14 mouse cellular contexts compared by ENCODE assay signal in the genomic region with DNA sequence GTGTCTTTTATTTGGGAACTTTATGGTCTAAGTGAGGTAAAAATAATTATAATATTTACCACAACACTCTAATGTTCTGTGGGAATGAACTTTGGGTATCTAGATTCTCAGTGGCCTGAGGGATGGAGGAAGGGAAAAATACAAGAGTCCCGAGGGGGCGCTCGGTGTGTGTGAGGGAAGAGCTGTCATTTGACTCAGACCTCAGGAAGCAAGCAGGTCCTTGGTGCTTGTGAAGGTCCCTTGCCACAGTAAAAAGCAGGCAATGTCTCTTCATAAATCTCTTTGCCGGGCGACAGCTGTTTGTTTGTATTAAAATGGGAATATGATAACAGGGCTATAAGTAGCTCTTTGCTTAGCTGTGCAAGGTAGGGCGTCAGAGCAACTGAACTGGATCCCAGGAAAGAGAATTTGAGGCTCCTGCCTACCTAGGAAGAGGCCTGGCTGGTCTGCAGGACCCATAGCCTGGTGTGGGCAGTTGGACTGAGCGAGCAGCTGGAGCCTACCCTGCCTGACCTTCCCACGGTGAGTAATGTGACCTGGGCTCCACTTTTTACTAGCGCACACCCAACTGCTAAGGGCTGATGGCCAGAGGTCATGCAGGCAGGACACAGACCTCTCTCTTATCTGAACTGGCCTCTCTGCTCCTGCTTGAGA. TPM values are rescaled to one million over a fixed set of nuclear protein-coding genes. Genes with fewer than 3 reads are reported as not detected.
DNase-seq lines count a peak whose midpoint lies in the region; ATAC-seq lines count a peak whose summit lies in the region.
"Had no signal": no experiment of that assay in that cellular context is flagged by ENCODE, and none has a peak within 500 bp of the region (broad histone marks: within the 10 kb centered on the region; RNA-seq: fewer than 3 reads in every experiment).

No protein-coding gene starts in this region.

- H3K9me3 ChIP-seq in liver, embryonic 15.5 days (replicated peaks): no peaks in the 10 kb centered on the region
- H3K9me3 ChIP-seq: embryonic facial prominence, embryonic 12.5 days; forebrain, embryonic 13.5 days had no signal

- H3K27ac ChIP-seq in liver, embryonic 15.5 days (replicated peaks): no peak overlapping the region
- H3K27ac ChIP-seq: embryonic facial prominence, embryonic 12.5 days; forebrain, embryonic 13.5 days had no signal

- no peaks in the 10 kb centered on the region for H3K36me3 ChIP-seq in liver, embryonic 15.5 days (replicated peaks)
- H3K36me3 ChIP-seq: embryonic facial prominence, embryonic 12.5 days had no signal

- no peak overlapping the region for H3K4me3 ChIP-seq in liver, embryonic 15.5 days (replicated peaks)
- H3K4me3 ChIP-seq: embryonic facial prominence, embryonic 12.5 days; forebrain, embryonic 13.5 days had no signal

- 0 out of 2 replicates have a peak, but pooled peaks cover 4% of the 10 kb centered on the region for H3K4me1 ChIP-seq in liver, embryonic 15.5 days (replicated peaks)
- H3K4me1 ChIP-seq: embryonic facial prominence, embryonic 12.5 days had no signal

- no peak overlapping the region for H3K4me2 ChIP-seq in liver, embryonic 15.5 days
- H3K4me2 ChIP-seq: embryonic facial prominence, embryonic 12.5 days; forebrain, embryonic 13.5 days had no signal

- H3K27me3 ChIP-seq in liver, embryonic 15.5 days: no peaks in the 10 kb centered on the region
- H3K27me3 ChIP-seq: embryonic facial prominence, embryonic 12.5 days; forebrain, embryonic 13.5 days had no signal

- ATAC-seq in liver, embryonic 15.5 days (ENCODE audit: insufficient read depth): peak; percentile 73
- no peak for ATAC-seq in megakaryocyte-erythroid progenitor cell, adult 5-6 weeks (replicated peaks; ENCODE audit: low FRiP score, low TSS enrichment, poor library complexity, severe bottlenecking)
- ATAC-seq: forebrain, embryonic 13.5 days had no signal

- 53% methylated on average over 9 of the region's 9 CpGs for WGBS in liver, embryonic 15.5 days (ENCODE audit: insufficient replicate concordance)

- intact Hi-C loops in gastrocnemius, postnatal 14 days (cut with DNase I; ENCODE audit: low total_unique reads): no loop called here
- intact Hi-C loops in heart, postnatal 36 days (cut with DNase I): no loop called here

- no peak overlapping the region for H3K9ac ChIP-seq in liver, embryonic 15.5 days
- H3K9ac ChIP-seq: embryonic facial prominence, embryonic 12.5 days; forebrain, embryonic 13.5 days had no signal

- peak; percentile 80 for DNase-seq in gastrocnemius, adult 18-20 months (ENCODE audit: low spot score)
- DNase-seq in gastrocnemius, postnatal 14 days: no peak
- DNase-seq in adrenal gland, postnatal 25 days: peak; percentile 26
- peak; percentile 20 to 34 for DNase-seq in heart, postnatal 36 days
- DNase-seq in left cerebral cortex, adult 9 months (ENCODE audit: low spot score in 2 of 2): no peak
- DNase-seq in retina, embryonic 14.5 days (ENCODE audit: low spot score): no peak
- DNase-seq: cerebellum, adult 9-10 months; kidney, adult 9 months; lung, adult 18-20 months; thymus, postnatal 14 days had no signal

RNA-seq across cellular contexts. Expression of a gene that starts 4.0 kb away (rescaled TPM):
- 10 to 100 TPM; 28.4 to 29.0 TPM for total RNA-seq in gastrocnemius, adult 18-20 months (2021)
- total RNA-seq in gastrocnemius, postnatal 14 days (2021): 10 to 100 TPM; 30.3 to 30.6 TPM
- 61.8 and 91.4 TPM in 2 replicates for total RNA-seq in adrenal gland, postnatal 25 days (2021)
- total RNA-seq in heart, postnatal 36 days (2021): 10 to 100 TPM; 44.5 to 47.6 TPM
- 83.9 and 90.7 TPM in 2 replicates for polyA plus RNA-seq in liver, embryonic 15.5 days (2015; fragmentation: Nextera tagmentation; extraction: Ambion mirVana)
- total RNA-seq in megakaryocyte-erythroid progenitor cell, adult 5-6 weeks (2014; fragmentation: Nextera tagmentation): 180 and 183 TPM in 2 replicates
- 203 and 229 TPM in 2 replicates for total RNA-seq in megakaryocyte-erythroid progenitor cell, adult 5-6 weeks (2017)

RNA-seq across cellular contexts. Expression of a gene that starts 8.3 kb away (rescaled TPM):
- total RNA-seq in gastrocnemius, adult 18-20 months (2021): 100 to 1,000 TPM; 414 to 460 TPM
- 100 to 1,000 TPM; 227 to 381 TPM for total RNA-seq in gastrocnemius, postnatal 14 days (2021)
- total RNA-seq in adrenal gland, postnatal 25 days (2021): 40.0 and 46.6 TPM in 2 replicates
- total RNA-seq in heart, postnatal 36 days (2021): 100 to 1,000 TPM; 505 to 575 TPM
- 2.6 and 3.0 TPM in 2 replicates for polyA plus RNA-seq in liver, embryonic 15.5 days (2015; fragmentation: Nextera tagmentation; extraction: Ambion mirVana)
- total RNA-seq in megakaryocyte-erythroid progenitor cell, adult 5-6 weeks (2014; fragmentation: Nextera tagmentation): 9.1 and 14.2 TPM in 2 replicates
- total RNA-seq in megakaryocyte-erythroid progenitor cell, adult 5-6 weeks (2017): 0.88 and 1.6 TPM in 2 replicates

RNA-seq across cellular contexts. Expression of a gene that starts 48.7 kb away (rescaled TPM):
- 10 to 100 TPM; 37.1 to 39.8 TPM for total RNA-seq in gastrocnemius, adult 18-20 months (2021)
- total RNA-seq in gastrocnemius, postnatal 14 days (2021): 10 to 100 TPM; 23.6 to 26.4 TPM
- 42.2 and 49.2 TPM in 2 replicates for total RNA-seq in adrenal gland, postnatal 25 days (2021)
- 10 to 100 TPM; 30.5 to 32.9 TPM for total RNA-seq in heart, postnatal 36 days (2021)
- polyA plus RNA-seq in liver, embryonic 15.5 days (2015; fragmentation: Nextera tagmentation; extraction: Ambion mirVana): 18.8 and 24.1 TPM in 2 replicates
- 31.9 and 32.1 TPM in 2 replicates for total RNA-seq in megakaryocyte-erythroid progenitor cell, adult 5-6 weeks (2014; fragmentation: Nextera tagmentation)
- 60.6 and 66.9 TPM in 2 replicates for total RNA-seq in megakaryocyte-erythroid progenitor cell, adult 5-6 weeks (2017)

Comparison
In these comparisons a context has a peak if more than half of its experiments do, and no peak if none do; other contexts are left out.
1. DNase-seq: peak in gastrocnemius, adult 18-20 months (single experiment), adrenal gland, postnatal 25 days (single experiment) and heart, postnatal 36 days (2 of 2); none in gastrocnemius, postnatal 14 days (single experiment), left cerebral cortex, adult 9 months (0 of 2) and retina, embryonic 14.5 days (single experiment).